ENCODE assay signal across 33 mouse cellular contexts in the genomic region with DNA sequence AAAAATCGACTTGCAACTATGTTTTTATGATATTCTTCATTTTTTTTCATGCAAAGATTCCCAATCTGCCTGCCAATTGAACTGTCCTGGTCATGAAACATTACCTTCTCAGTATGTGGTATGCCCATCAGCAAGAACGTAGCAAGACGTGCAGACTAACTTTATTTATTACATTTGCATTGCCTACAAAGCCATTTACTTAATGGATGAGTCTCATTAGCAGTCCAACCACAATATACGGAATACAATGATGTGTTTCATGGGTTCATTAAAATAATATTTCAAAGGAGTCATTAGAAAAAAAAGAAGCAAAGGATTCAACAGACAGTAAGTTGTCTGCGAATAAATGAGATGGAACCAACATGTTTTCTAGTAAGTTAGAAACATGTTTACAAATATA.
"Had no signal": no experiment of that assay in that cellular context is flagged by ENCODE, and none has a peak within 500 bp of the region (broad histone marks: within the 10 kb centered on the region; RNA-seq: fewer than 3 reads in every experiment).

No protein-coding gene starts in this region.

- H3K27ac ChIP-seq: heart, embryonic 10.5 days; heart, embryonic 13.5 days; heart, embryonic 15.5 days; hindbrain, embryonic 10.5 days; hindbrain, embryonic 12.5 days; hindbrain, embryonic 14.5 days; hindbrain, embryonic 15.5 days; hindbrain, postnatal 0 days; intestine, embryonic 15.5 days; kidney, embryonic 15.5 days; kidney, postnatal 0 days; layer of hippocampus, adult 2 months had no signal

- H3K27me3 ChIP-seq: heart, embryonic 12.5 days; heart, embryonic 13.5 days; heart, embryonic 15.5 days; hindbrain, embryonic 12.5 days; hindbrain, embryonic 15.5 days; intestine, embryonic 15.5 days; kidney, embryonic 15.5 days had no signal

- DNase-seq: heart, postnatal 10 days; heart, postnatal 14 days; heart, postnatal 36 days; heart, postnatal 4 days; kidney, adult 11 months; kidney, adult 18-20 months; kidney, adult 2 months; kidney, adult 8-10 months; kidney, adult 9 months; kidney, postnatal 10 days; kidney, postnatal 14 days; kidney, postnatal 25 days; kidney, postnatal 36 days; kidney, postnatal 4 days; layer of hippocampus, adult 9-11 months; layer of hippocampus, postnatal 36 days had no signal

- H3K9me3 ChIP-seq: heart, embryonic 10.5 days; heart, embryonic 12.5 days; heart, embryonic 13.5 days; heart, embryonic 15.5 days; hindbrain, embryonic 10.5 days; hindbrain, embryonic 12.5 days; hindbrain, embryonic 15.5 days; intestine, embryonic 15.5 days; kidney, embryonic 15.5 days had no signal

- H3K4me1 ChIP-seq: heart, embryonic 10.5 days; heart, embryonic 12.5 days; heart, embryonic 13.5 days; heart, embryonic 15.5 days; hindbrain, embryonic 10.5 days; hindbrain, embryonic 12.5 days; hindbrain, embryonic 15.5 days; intestine, embryonic 15.5 days; kidney, embryonic 15.5 days had no signal

- H3K9ac ChIP-seq: heart, embryonic 12.5 days; heart, embryonic 13.5 days; heart, embryonic 15.5 days; hindbrain, embryonic 12.5 days; hindbrain, embryonic 14.5 days; hindbrain, embryonic 15.5 days; intestine, embryonic 15.5 days; kidney, embryonic 15.5 days had no signal

- H3K36me3 ChIP-seq: heart, embryonic 10.5 days; heart, embryonic 12.5 days; heart, embryonic 13.5 days; heart, embryonic 15.5 days; hindbrain, embryonic 10.5 days; hindbrain, embryonic 12.5 days; hindbrain, embryonic 15.5 days; intestine, embryonic 15.5 days; kidney, embryonic 15.5 days had no signal

- H3K4me3 ChIP-seq: heart, embryonic 10.5 days; heart, embryonic 12.5 days; heart, embryonic 13.5 days; heart, embryonic 15.5 days; hindbrain, embryonic 10.5 days; hindbrain, embryonic 12.5 days; hindbrain, embryonic 15.5 days; intestine, embryonic 15.5 days; kidney, embryonic 15.5 days; layer of hippocampus, adult 2 months had no signal

- ATAC-seq: hindbrain, postnatal 0 days; inflammation-experienced regulatory T-cells, adult 6 months; intestine, embryonic 15.5 days; intestine, embryonic 16.5 days; intestine, postnatal 0 days had no signal

- H3K4me2 ChIP-seq: heart, embryonic 11.5 days; heart, embryonic 12.5 days; heart, embryonic 13.5 days; heart, embryonic 15.5 days; hindbrain, embryonic 12.5 days; hindbrain, embryonic 14.5 days; hindbrain, embryonic 15.5 days; intestine, embryonic 15.5 days; kidney, embryonic 15.5 days had no signal
